Mouse (Mus musculus) limb, embryonic 15.5 days (tissue): ENCODE results near the gene Grtp1. TPM values are rescaled to one million over a fixed set of nuclear protein-coding genes. Genes with fewer than 3 reads are reported as not detected.
A peak's percentile ranks its signal among the peaks of the same experiment; 100 is the strongest.

Experiments used
- ATAC-seq: fragments of 200-750 bp; cut with Nextera tagmentation; 2 replicates; pipeline ENCODE4 v1.8.0; 2017; ENCODE audit warnings: low read depth, moderate TSS enrichment; ENCODE audit not compliant: insufficient number of reproducible peaks, low FRiP score, low TSS enrichment
- H3K27ac ChIP-seq: fragments of 300-500 bp; sonication (generic); 2 replicates; pipeline ENCODE4 v1.5.1; 2015; ENCODE audit warnings: moderate library complexity, mild to moderate bottlenecking, inconsistent platforms
- H3K27me3 ChIP-seq: fragments of 300-500 bp; sonication (generic); 2 replicates; pipeline ENCODE4 v1.6.1; 2015; ENCODE audit warnings: inconsistent platforms
- H3K36me3 ChIP-seq: fragments of 300-500 bp; sonication (generic); 2 replicates; pipeline ENCODE4 v1.6.1; 2015; ENCODE audit warnings: inconsistent platforms
- H3K4me1 ChIP-seq: fragments of 300-500 bp; sonication (generic); 2 replicates; pipeline ENCODE4 v1.6.1; 2015; ENCODE audit warnings: inconsistent platforms
- H3K4me2 ChIP-seq: fragments of 300-500 bp; sonication (generic); 2 replicates; pipeline ENCODE4 v1.6.1; 2015; ENCODE audit warnings: mild to moderate bottlenecking, inconsistent platforms
- H3K4me3 ChIP-seq: fragments of 300-500 bp; sonication (generic); 2 replicates; pipeline ENCODE4 v1.5.1; 2015; ENCODE audit warnings: mild to moderate bottlenecking, inconsistent platforms
- H3K9ac ChIP-seq: fragments of 300-500 bp; sonication (generic); 2 replicates; pipeline ENCODE4 v1.6.1; 2015; ENCODE audit warnings: inconsistent platforms
- H3K9me3 ChIP-seq: fragments of 300-500 bp; sonication (generic); 2 replicates; pipeline ENCODE4 v1.6.1; 2016; ENCODE audit warnings: inconsistent platforms
- WGBS: fragments of 180-500 bp; shearing (Covaris S2); methylation state at CpG from one replicate; pipeline ENCODE4 v1.1.7; 2015; 5-methylcytosine and 5-hydroxymethylcytosine counted together
- polyA plus RNA-seq: library from polyadenylated mRNA; unstranded; fragments of >200 nt; fragmentation: Nextera tagmentation; extraction: Ambion mirVana; gene quantifications from 2 replicates; pipeline ENCODE4 v1.2.1, GENCODE M21; 2015

Gene Grtp1
- polyA plus RNA-seq, 1 experiment from 2014 or later, result 10.9 TPM

DNA sequence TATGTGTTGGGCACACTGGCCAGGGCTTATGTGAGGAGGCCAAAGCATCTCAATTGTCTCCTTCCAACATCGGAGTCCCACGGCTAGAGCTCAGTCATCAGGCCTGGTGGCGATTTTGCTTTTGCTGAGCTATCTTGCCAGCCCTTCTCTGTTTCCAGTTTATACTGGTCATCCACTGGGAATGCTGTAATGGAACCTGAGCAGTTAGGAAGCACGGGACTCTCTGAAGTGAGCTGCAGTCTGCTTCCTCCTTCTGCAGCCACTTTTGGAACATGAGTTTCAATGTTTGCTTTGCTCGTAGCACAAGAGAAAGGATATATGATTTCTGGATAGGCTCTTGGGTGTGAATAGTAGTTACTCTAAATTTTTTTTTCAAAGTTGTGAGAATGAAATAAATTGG is 36.1 kb downstream of the Grtp1 start:
- H3K4me2 ChIP-seq, result no peak overlapping the region
- no peaks in the 10 kb centered on the region for H3K9me3 ChIP-seq
- no peak for ATAC-seq
- no peak overlapping the region for H3K27ac ChIP-seq
- peaks cover 37% of the 10 kb centered on the region for H3K36me3 ChIP-seq
- WGBS, result 86% methylated on average over 5 of the region's 5 CpGs
- H3K4me3 ChIP-seq, result no peak overlapping the region
- H3K27me3 ChIP-seq, result no peaks in the 10 kb centered on the region
- H3K4me1 ChIP-seq, result peaks cover 8% of the 10 kb centered on the region
- no peak overlapping the region for H3K9ac ChIP-seq

DNA sequence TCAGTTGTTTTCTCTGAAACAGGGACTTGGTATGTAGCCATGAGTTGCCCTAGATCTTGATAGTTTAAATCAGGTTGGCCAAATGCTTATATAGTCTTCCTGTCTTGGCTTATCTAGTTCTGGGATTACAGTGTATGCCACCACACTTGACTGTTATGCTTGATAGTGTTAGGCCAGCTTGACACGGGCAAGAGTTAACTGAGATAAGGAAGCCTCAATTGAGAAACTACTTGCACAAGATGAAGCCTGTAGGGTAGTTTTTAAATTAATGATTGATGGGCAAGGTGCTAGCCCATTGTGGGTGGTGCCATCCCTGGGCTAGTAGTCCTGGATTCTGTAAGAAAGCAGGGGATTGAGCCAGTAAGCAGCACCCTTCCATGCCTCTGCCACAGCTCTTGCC is 36.9 kb downstream of the Grtp1 start:
- H3K9me3 ChIP-seq, result no peaks in the 10 kb centered on the region
- no peak overlapping the region for H3K27ac ChIP-seq
- H3K4me1 ChIP-seq, result peaks cover 10% of the 10 kb centered on the region
- 77% methylated on average over 1 of the region's 1 CpGs for WGBS
- no peak overlapping the region for H3K4me3 ChIP-seq
- peaks cover 29% of the 10 kb centered on the region for H3K36me3 ChIP-seq
- no peak overlapping the region for H3K9ac ChIP-seq
- no peak for ATAC-seq
- H3K27me3 ChIP-seq, result no peaks in the 10 kb centered on the region
- no peak overlapping the region for H3K4me2 ChIP-seq

DNA sequence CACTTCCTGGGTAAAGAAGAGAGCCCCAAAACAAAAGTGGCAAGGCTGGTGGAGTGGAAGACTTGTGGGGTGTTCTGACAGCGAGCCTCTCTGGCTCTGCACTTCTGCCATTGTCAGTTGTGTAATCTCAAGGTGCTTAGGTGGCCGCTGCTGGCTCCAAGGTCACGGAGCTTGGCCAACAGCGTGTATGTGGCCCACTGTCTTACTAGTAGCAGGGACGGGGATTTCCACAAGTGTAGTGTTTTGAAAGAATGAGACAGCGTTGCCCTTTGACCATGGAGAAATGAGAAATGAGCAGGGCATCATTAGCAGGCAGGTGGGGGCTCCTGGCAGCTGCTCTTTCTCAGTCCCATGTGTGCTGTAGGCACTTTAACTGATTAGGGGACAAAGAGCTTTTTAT is 38.3 kb downstream of the Grtp1 start:
- H3K27me3 ChIP-seq, result no peaks in the 10 kb centered on the region
- H3K9ac ChIP-seq, result no peak overlapping the region
- H3K36me3 ChIP-seq, result peaks cover 14% of the 10 kb centered on the region; the same call in 1 of the 2 replicates
- H3K9me3 ChIP-seq, result no peaks in the 10 kb centered on the region
- H3K4me2 ChIP-seq, result no peak overlapping the region
- peaks cover 13% of the 10 kb centered on the region for H3K4me1 ChIP-seq
- H3K4me3 ChIP-seq, result no peak overlapping the region
- ATAC-seq, result no peak
- no peak overlapping the region for H3K27ac ChIP-seq
- 90% methylated on average over 6 of the region's 6 CpGs for WGBS

DNA sequence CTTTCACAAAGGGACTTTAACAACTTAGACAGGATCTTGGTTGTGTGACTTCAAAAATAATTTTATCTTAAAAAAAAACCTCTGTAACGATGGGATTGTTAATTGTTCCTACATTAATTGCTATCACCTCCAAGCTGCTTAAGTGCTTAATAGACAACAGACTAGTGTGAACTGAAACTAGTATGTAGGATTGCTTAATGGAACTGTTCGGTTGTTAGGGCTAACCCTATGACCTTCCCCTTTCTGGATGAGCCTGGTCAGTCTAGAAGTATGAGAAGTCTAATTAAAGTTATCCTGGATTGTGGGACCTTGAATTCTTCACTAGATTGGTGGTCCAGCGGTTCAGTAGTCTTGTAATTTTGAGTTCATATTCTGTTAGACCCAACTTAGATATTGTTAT is 39.7 kb downstream of the Grtp1 start:
- H3K36me3 ChIP-seq, result 0 out of 2 replicates have a peak, but pooled peaks cover 3% of the 10 kb centered on the region
- no peak for ATAC-seq
- peaks cover 13% of the 10 kb centered on the region for H3K4me1 ChIP-seq
- no peaks in the 10 kb centered on the region for H3K27me3 ChIP-seq
- H3K4me3 ChIP-seq, result 0 out of 2 replicates have a peak overlapping the region, but pooled peaks have one; percentile 100
- no peak overlapping the region for H3K9ac ChIP-seq
- no peaks in the 10 kb centered on the region for H3K9me3 ChIP-seq
- no peak overlapping the region for H3K4me2 ChIP-seq
- no peak overlapping the region for H3K27ac ChIP-seq
- WGBS, result 84% methylated on average over 3 of the region's 3 CpGs

DNA sequence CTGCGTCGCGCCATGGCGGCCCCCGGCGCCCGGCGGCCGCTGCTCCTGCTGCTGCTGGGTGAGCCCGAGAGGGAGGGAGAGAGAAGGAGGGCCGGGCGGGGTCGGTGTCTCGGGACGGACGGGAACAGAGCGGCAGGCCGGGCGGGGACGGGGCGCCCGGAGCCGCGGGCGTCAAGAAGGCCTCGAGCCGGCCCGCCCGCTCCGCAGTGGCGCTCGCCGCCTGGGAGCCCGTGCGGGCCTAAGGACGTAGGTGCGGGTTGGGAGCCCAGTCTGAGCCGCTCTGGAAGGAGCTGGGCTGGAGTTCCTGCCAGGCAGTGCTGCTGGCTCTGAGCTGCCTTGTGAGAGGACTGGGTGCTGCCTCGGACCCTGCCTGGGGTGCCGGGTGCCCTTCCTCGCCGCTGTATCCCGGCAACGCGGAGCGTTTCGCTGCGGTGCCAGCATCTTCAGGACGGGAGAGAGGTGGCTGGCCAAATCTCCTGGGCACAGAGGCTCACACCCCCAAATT is 41.0 kb downstream of the Grtp1 start:
- under 1% methylated on average over 32 of the region's 49 CpGs for WGBS
- Histone ChIP-seq H3K4me3 (peak overlapping the region; percentile 100), H3K4me1 (peaks cover 13% of the 10 kb centered on the region), H3K27ac (peak overlapping the region; percentile 54), H3K9ac (peak overlapping the region; percentile 99), H3K9me3 (no peaks in the 10 kb centered on the region), H3K27me3 (no peaks in the 10 kb centered on the region), H3K36me3 (no peaks in the 10 kb centered on the region), H3K4me2 (peak overlapping the region; percentile 87)
- 0 out of 2 replicates have a peak, but pooled peaks have one; percentile 19 for ATAC-seq

DNA sequence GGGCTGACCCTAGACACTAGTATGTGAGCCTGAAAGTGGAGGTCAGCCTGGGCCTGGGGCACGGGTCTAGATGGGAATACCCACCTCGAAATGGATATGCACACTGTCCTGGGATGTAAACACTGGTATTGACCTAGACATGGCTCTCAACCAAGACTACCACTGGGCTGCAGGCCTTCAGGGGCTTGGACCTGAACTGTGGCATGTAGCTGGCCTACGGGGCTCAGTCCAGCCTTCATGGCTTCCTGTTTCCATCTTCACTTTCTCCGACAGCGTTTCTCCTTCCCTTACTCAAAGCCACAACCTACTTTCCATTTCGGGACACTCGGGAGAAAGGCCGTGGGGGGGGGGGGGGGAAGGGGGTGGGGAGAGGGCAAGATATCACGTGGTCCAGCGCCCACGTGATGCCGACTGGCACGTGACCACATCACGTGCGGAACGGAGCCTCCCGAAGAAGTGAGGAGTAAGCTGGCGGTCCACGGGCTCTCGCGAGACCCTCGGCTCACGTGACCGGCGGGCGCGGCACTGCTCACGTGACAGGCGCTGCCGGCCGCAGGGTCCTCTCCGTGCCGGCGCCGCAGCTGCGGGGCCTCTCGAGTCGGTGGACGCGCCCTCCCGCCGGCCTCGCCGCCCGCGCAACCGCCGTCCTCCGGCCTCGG is 41.6 kb downstream of the Grtp1 start, which contains the start of gene Lamp1:
Gene Lamp1 (plus strand): TSS at position 444 of the 659 bp plus-strand sequence.
- under 1% methylated on average over 49 of the region's 50 CpGs for WGBS
- Histone ChIP-seq H3K4me2 (peak within 1 kb of the TSS; percentile 87), H3K9ac (peak within 1 kb of the TSS; percentile 99), H3K9me3 (no peaks in the 10 kb centered on the region), H3K27me3 (no peaks in the 10 kb centered on the region), H3K4me1 (peaks cover 13% of the 10 kb centered on the region), H3K36me3 (0 out of 2 replicates have a peak, but pooled peaks cover 4% of the 10 kb centered on the region), H3K27ac (peak within 1 kb of the TSS; percentile 81), H3K4me3 (peak within 1 kb of the TSS; percentile 100)
- peak; percentile 89 for ATAC-seq

DNA sequence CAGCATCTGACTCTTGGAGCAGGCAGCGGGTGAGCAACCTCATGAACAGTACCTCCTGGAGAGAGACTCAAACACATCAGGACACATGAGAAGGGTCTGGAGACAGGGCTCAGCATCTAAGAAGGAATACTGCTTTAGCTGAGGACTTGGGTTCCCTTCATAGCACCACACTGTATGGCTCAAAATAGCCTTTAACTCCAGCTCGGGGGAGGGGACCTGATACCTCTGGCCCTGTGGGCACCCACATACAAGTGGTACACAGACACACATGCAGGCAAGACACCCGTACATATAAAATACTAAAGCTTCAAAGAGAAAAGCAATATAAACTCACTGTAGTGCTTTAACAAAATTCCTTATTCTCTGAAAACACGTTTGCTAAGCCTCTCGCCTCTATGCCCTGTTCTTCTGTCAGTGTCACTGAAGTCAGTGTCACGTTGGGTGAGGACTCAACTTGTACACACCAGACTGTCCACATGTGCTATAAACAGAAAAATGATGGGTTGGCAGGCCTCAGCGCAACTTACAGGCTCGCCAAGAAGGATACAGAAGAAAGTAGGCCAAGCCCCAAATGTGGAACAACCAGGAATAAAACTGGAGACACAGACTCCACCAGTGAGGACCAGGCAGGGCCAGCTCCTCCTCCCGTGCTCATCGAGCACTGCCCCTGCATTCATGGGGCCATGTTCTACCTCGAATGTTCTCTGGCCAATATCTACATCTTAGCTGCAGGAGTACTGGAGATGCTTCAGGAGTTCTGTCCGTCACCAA is 43.9 kb downstream of the Grtp1 start:
- ATAC-seq, result no peak
- Histone ChIP-seq H3K4me1 (peaks cover 13% of the 10 kb centered on the region), H3K36me3 (0 out of 2 replicates have a peak, but pooled peaks cover 4% of the 10 kb centered on the region), H3K4me2 (no peak overlapping the region), H3K4me3 (no peak overlapping the region), H3K9me3 (no peaks in the 10 kb centered on the region), H3K27ac (no peak overlapping the region), H3K9ac (no peak overlapping the region), H3K27me3 (no peaks in the 10 kb centered on the region)
- 72% methylated on average over 12 of the region's 12 CpGs for WGBS

DNA sequence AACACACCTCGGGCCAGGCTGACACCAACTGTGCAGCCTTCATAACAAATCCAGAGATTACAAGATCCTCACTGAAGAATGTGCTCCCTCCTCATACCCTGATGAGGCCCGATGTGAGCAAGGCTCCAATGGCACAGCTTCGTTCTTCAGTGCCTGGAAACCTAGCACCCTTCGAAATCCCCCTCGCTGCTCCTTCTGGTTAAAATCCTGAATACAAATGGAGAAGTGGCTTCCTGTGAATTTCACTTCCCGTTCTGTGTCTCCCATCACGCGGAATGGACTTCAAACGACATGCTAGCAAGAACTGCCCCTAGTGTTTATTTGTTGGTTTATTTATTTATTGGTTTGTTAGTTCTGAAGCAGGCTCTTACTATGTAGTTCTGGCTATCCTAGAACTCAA is 45.1 kb downstream of the Grtp1 start:
- 63% methylated on average over 9 of the region's 9 CpGs for WGBS
- no peak for ATAC-seq

DNA sequence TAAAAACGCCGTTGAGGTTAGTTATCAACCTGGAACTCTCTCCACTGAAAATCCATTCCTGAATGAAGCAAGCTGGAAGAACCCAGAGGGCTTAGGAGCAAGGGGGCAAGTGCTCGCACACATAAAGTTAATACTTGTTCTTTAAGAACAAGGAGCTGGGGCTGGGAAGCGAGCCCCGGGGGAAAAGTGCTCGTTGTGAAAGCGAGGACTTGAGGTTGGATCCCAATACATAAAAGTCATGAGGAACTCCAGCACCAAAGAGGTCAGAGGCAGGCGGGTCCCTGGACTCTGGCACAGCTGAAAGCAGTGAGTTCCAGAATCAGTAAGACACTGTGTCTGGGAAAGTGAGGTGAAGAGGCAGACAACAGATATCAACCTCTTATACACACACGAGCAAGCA is 46.3 kb downstream of the Grtp1 start:
- Histone ChIP-seq H3K27me3 (no peaks in the 10 kb centered on the region), H3K27ac (no peak overlapping the region), H3K9ac (no peak overlapping the region), H3K36me3 (peaks cover 15% of the 10 kb centered on the region), H3K4me1 (peaks cover 5% of the 10 kb centered on the region; the same call in 1 of the 2 replicates), H3K4me2 (no peak overlapping the region), H3K9me3 (no peaks in the 10 kb centered on the region), H3K4me3 (no peak overlapping the region)
- no peak for ATAC-seq
- WGBS, result 71% methylated on average over 9 of the region's 9 CpGs

More for the DNA sequence above, 45.1 kb downstream of the Grtp1 start:
- H3K4me1 ChIP-seq, result peaks cover 11% of the 10 kb centered on the region
- H3K9me3 ChIP-seq, result no peaks in the 10 kb centered on the region
- no peaks in the 10 kb centered on the region for H3K27me3 ChIP-seq
- no peak overlapping the region for H3K4me3 ChIP-seq
- no peak overlapping the region for H3K9ac ChIP-seq
- H3K36me3 ChIP-seq, result 0 out of 2 replicates have a peak, but pooled peaks cover 11% of the 10 kb centered on the region
- H3K27ac ChIP-seq, result no peak overlapping the region
- H3K4me2 ChIP-seq, result no peak overlapping the region

DNA sequence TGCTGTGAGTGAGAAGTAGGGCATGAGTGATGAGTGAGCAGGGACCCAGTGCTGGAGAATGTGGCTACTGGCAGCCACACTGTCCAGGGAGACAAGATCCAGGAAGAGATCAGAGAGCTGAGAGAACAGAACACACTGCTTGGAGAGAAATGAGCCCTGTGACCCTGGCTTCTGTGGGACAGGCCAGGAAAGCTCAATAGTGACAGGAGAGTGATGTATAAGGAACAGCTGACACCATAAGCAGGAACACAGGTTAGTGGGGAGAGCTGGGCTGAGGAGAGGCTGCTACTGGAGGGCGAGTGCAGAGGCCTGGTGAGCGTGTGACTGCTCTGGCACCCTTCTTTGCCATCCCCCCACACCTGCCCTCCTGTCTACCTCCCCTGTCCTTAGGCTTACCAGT is 49.5 kb downstream of the Grtp1 start:
- no peak overlapping the region for H3K4me3 ChIP-seq
- H3K4me1 ChIP-seq, result no peaks in the 10 kb centered on the region
- H3K9ac ChIP-seq, result no peak overlapping the region
- WGBS, result 87% methylated on average over 2 of the region's 2 CpGs
- H3K9me3 ChIP-seq, result no peaks in the 10 kb centered on the region
- no peak overlapping the region for H3K4me2 ChIP-seq
- H3K27ac ChIP-seq, result no peak overlapping the region
- peaks cover 42% of the 10 kb centered on the region for H3K36me3 ChIP-seq
- no peaks in the 10 kb centered on the region for H3K27me3 ChIP-seq
- no peak for ATAC-seq

DNA sequence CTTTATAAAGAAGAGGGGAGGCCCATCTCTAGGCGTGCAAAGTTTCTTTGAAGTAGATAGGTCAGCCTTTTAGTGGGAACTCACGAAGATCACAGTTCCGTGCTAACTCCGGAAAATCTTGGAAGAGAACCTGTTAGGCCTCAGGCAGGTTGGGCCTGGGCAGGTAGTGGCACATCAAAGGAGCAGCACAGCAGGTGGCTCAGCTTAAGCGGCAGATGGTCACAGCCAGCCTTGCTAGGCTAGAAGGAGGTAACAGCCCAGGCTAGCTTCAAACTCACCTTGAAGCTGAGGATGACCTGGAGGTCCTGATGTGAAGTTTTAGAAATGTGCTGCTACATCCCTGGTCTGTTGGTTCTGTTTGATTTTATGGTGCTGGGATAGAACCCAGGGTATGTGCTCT is 50.6 kb downstream of the Grtp1 start:
- 36% methylated on average over 5 of the region's 5 CpGs for WGBS
- no peak overlapping the region for H3K4me3 ChIP-seq
- ATAC-seq, result no peak
- H3K4me1 ChIP-seq, result no peaks in the 10 kb centered on the region
- H3K9me3 ChIP-seq, result no peaks in the 10 kb centered on the region
- H3K27me3 ChIP-seq, result no peaks in the 10 kb centered on the region
- no peak overlapping the region for H3K27ac ChIP-seq
- H3K36me3 ChIP-seq, result peaks cover 52% of the 10 kb centered on the region
- H3K4me2 ChIP-seq, result no peak overlapping the region
- H3K9ac ChIP-seq, result no peak overlapping the region

DNA sequence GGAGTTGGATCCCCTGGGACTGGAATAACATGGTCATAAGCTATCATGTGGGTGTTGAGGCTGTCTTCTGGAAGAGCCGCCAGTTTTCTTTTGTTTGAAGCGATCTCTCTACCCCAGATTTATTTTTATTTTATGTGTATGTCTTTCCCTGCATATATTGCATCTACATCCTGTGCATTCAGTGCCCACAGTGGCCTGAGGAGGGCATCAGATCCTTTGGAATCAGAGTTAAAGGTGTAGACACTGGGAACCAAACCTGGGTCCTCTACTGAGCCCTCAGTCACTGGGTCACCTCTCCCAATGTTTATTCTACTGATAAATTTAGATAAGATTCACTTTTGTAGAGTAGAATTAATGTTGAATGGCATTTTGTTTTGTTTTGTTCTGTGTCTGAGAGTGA is 51.1 kb downstream of the Grtp1 start:
- no peaks in the 10 kb centered on the region for H3K4me1 ChIP-seq
- H3K27ac ChIP-seq, result no peak overlapping the region
- no peak overlapping the region for H3K4me2 ChIP-seq
- H3K27me3 ChIP-seq, result no peaks in the 10 kb centered on the region
- 97% methylated on average over 2 of the region's 2 CpGs for WGBS
- no peaks in the 10 kb centered on the region for H3K9me3 ChIP-seq
- no peak overlapping the region for H3K4me3 ChIP-seq
- no peak for ATAC-seq
- no peak overlapping the region for H3K9ac ChIP-seq
- peaks cover 58% of the 10 kb centered on the region for H3K36me3 ChIP-seq
